Mouse (Mus musculus) E14TG2a.4 (cell line): Measurements from ENCODE around the gene Trmt11.

ENCODE experiments used
- CTCF ChIP-seq: conservative IDR thresholded peaks from 2 replicates; pipeline ENCODE4 v1.5.1; 2014; ENCODE audit warnings: low read length
- POU5F1 ChIP-seq: IDR thresholded peaks from 2 replicates; pipeline ENCODE4 v1.6.1; 2014; ENCODE audit warnings: low read length, borderline replicate concordance

GRCm38 (mm10) chr10:30627548-30627947 is 27.0 kb upstream of the Trmt11 start:
- TF ChIP-seq CTCF (no peak), POU5F1 (no peak; the same call in 1 of the 2 replicates)
